Mouse (Mus musculus): ENCODE results near the gene Mia2.

DNA sequence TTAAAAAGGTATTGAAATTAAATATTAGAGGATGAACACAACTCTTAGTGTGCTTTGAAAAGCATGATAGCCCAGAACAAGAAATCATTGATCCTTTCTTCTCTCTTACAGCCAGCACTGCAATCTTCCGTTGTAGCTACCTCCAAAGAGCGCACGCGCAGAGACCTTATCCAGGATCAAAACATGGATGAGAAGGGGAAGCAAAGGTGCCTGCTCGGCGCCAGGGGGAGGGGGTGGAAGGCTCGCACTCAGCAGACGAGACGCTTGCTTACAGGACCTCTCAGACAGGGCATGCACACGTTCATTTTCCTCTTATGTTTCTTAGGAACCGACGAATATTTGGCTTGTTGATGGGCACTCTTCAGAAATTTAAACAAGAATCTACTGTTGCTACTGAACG is 26.8 kb upstream of the Mia2 start:
- TF ChIP-seq CTCF (conservative IDR thresholded peaks at IDR 0.05; ENCODE audit: low read length), result no peak
- no peak for TF ChIP-seq NANOG (IDR thresholded peaks at IDR 0.05; ENCODE audit: borderline replicate concordance, low read length)
